Mouse (Mus musculus): ENCODE measurements at regions not wholly inside any gene's neighbourhood (a gene's known extent, or its start where the extent isn't known, plus 50 kb on each side); places are given as distances from the start of the nearest gene placed in this dataset.

GRCm38 (mm10) chr1:69429632-69430031 lies 257.4 kb downstream of the Ikzf2 start:
- 90% methylated on average over 5 of the region's 5 CpGs for WGBS
- no peak overlapping the region for H3K9ac ChIP-seq (ENCODE audit: low read length)

GRCm38 (mm10) chr1:69397676-69398075 lies 289.4 kb downstream of the Ikzf2 start:
- Histone ChIP-seq H3K4me3 (ENCODE audit: low read depth, low read length) (no peak overlapping the region), H3K27ac (replicated peaks; ENCODE audit: low read depth, low read length) (no peak overlapping the region), H3K9me3 (ENCODE audit: control insufficient read depth, low read length) (no peaks in the 10 kb centered on the region; the same call in 1 of the 2 replicates), H3K4me2 (ENCODE audit: low read depth, severe bottlenecking) (no peak overlapping the region), H3K27me3 (ENCODE audit: control insufficient read depth, insufficient read depth, low read length) (no peaks in the 10 kb centered on the region), H3K4me1 (ENCODE audit: control insufficient read depth, insufficient read depth, low read length) (no peaks in the 10 kb centered on the region), H3K9ac (ENCODE audit: low read length) (no peak overlapping the region), H3K36me3 (ENCODE audit: control insufficient read depth, insufficient read depth, low read length) (no peaks in the 10 kb centered on the region)
- WGBS: 94% methylated on average over 2 of the region's 2 CpGs
- no peak for ATAC-seq (ENCODE audit: insufficient number of reproducible peaks, low FRiP score, low TSS enrichment, low read depth)
- DNase-seq (ENCODE audit: low spot score): no peak

More at GRCm38 (mm10) chr1:69429632-69430031, 257.4 kb downstream of the Ikzf2 start:
- no peak overlapping the region for H3K4me2 ChIP-seq (ENCODE audit: low read depth, severe bottlenecking)
- H3K36me3 ChIP-seq (ENCODE audit: control insufficient read depth, insufficient read depth, low read length): no peaks in the 10 kb centered on the region
- H3K9me3 ChIP-seq (ENCODE audit: control insufficient read depth, low read length): no peaks in the 10 kb centered on the region
- ATAC-seq (ENCODE audit: insufficient number of reproducible peaks, low FRiP score, low TSS enrichment, low read depth): no peak
- no peaks in the 10 kb centered on the region for H3K27me3 ChIP-seq (ENCODE audit: control insufficient read depth, insufficient read depth, low read length)
- H3K4me3 ChIP-seq (ENCODE audit: low read depth, low read length): no peak overlapping the region
- H3K27ac ChIP-seq (replicated peaks; ENCODE audit: low read depth, low read length): no peak overlapping the region
- no peak for DNase-seq (ENCODE audit: low spot score)
- H3K4me1 ChIP-seq (ENCODE audit: control insufficient read depth, insufficient read depth, low read length): no peaks in the 10 kb centered on the region

DNA sequence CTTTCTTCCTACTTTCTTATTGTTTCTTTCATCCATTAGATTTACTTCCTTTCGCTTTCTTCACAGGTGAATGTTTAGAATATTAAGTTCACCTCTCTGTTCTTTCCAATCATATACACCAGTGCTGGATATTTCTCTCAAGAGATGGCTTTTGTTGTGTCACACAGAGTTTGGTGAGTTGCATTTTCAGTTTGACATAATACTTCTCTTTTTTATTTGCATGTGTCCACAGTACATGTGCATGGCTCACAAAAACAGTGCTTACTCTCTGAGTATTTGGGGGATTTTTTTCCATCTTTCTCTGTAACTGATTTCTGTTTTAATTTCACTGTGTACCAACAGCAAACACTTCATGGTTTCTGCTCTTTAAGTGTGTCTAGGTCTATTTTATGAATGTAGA lies 274.5 kb upstream of the Erbb4 start:
- no peaks in the 10 kb centered on the region for H3K36me3 ChIP-seq (ENCODE audit: control insufficient read depth, insufficient read depth, low read length)
- H3K27ac ChIP-seq (replicated peaks; ENCODE audit: low read depth, low read length): no peak overlapping the region
- H3K4me3 ChIP-seq (ENCODE audit: low read depth, low read length): no peak overlapping the region
- no peak for ATAC-seq (ENCODE audit: insufficient number of reproducible peaks, low FRiP score, low TSS enrichment, low read depth)
- peaks cover 2% of the 10 kb centered on the region; the same call in 1 of the 2 replicates for H3K9me3 ChIP-seq (ENCODE audit: control insufficient read depth, low read length)
- no peak overlapping the region for H3K9ac ChIP-seq (ENCODE audit: low read length)
- WGBS: 92% methylated on average over 1 of the region's 1 CpGs
- H3K4me1 ChIP-seq (ENCODE audit: control insufficient read depth, insufficient read depth, low read length): no peaks in the 10 kb centered on the region
- no peaks in the 10 kb centered on the region for H3K27me3 ChIP-seq (ENCODE audit: control insufficient read depth, insufficient read depth, low read length)
- DNase-seq (ENCODE audit: low spot score): no peak
- H3K4me2 ChIP-seq (ENCODE audit: low read depth, severe bottlenecking): no peak overlapping the region

DNA sequence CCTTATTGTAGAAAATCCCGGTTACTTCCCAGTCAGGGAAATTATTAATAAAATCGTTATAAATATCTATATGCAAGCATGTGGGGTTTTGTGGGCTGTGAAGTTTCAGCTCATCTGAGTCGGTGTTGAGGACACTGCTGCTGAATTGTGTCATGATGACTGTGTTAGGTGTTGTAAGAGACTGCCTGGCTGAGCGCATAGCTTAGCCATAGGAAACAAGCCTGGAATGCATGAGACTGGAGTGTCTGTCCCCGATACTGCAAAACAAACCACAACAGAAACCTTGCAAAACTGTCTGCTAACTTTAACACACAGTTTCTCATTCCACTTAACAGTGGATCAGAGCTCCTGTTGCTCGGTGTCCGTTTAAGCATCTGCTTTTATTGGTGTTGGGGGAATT lies 271.9 kb upstream of the Erbb4 start:
- no peak overlapping the region for H3K9ac ChIP-seq (ENCODE audit: low read length)
- H3K27ac ChIP-seq (replicated peaks; ENCODE audit: low read depth, low read length): no peak overlapping the region
- no peaks in the 10 kb centered on the region for H3K4me1 ChIP-seq (ENCODE audit: control insufficient read depth, insufficient read depth, low read length)
- ATAC-seq (ENCODE audit: insufficient number of reproducible peaks, low FRiP score, low TSS enrichment, low read depth): no peak
- peaks cover 3% of the 10 kb centered on the region; the same call in 1 of the 2 replicates for H3K9me3 ChIP-seq (ENCODE audit: control insufficient read depth, low read length)
- no peaks in the 10 kb centered on the region for H3K27me3 ChIP-seq (ENCODE audit: control insufficient read depth, insufficient read depth, low read length)
- DNase-seq (ENCODE audit: low spot score): no peak
- no peak overlapping the region for H3K4me2 ChIP-seq (ENCODE audit: low read depth, severe bottlenecking)
- H3K4me3 ChIP-seq (ENCODE audit: low read depth, low read length): no peak overlapping the region
- WGBS: 83% methylated on average over 7 of the region's 7 CpGs
- H3K36me3 ChIP-seq (ENCODE audit: control insufficient read depth, insufficient read depth, low read length): no peaks in the 10 kb centered on the region

DNA sequence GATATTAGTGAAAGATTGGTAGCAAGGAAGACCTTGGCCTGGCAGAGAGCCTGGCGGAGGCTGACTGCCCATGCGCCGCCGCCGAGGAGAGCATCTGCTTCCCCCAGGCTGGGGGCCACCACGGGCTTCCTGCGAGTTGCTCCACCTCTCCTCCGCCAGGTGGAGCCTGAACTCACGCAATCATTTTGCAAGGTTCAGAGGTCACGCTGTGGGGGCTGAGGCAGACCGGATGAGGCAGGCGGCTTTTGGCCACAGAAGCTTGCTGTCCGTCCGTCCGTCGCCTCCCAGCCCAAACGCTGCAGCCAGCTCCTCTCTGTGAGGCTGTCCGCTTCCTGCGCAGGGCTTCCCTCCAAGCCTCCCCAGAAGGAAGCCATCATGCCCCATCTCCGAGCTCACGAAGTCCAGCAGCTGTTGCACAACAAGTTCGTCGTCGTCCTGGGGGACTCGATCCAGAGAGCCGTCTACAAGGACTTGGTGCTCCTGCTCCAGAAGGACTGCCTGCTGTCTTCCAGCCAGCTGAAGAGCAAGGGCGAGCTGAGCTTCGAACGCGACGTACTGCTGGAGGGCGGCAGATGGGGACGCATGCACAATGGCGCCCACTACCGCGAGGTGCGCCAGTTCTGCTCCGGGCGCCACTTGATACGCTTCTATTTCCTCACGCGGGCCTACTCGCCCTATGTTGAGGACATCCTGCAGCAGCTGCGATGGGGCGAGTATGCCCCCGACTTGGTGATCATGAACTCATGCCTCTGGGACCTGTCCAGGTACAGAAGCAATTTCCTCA lies 269.3 kb upstream of the Erbb4 start:
- Histone ChIP-seq H3K4me2 (ENCODE audit: low read depth, severe bottlenecking) (no peak overlapping the region), H3K27ac (replicated peaks; ENCODE audit: low read depth, low read length) (no peak overlapping the region), H3K4me1 (ENCODE audit: control insufficient read depth, insufficient read depth, low read length) (no peaks in the 10 kb centered on the region), H3K9ac (ENCODE audit: low read length) (no peak overlapping the region), H3K9me3 (ENCODE audit: control insufficient read depth, low read length) (peaks cover 3% of the 10 kb centered on the region; the same call in 1 of the 2 replicates), H3K27me3 (ENCODE audit: control insufficient read depth, insufficient read depth, low read length) (no peaks in the 10 kb centered on the region), H3K4me3 (ENCODE audit: low read depth, low read length) (no peak overlapping the region), H3K36me3 (ENCODE audit: control insufficient read depth, insufficient read depth, low read length) (no peaks in the 10 kb centered on the region)
- ATAC-seq (ENCODE audit: insufficient number of reproducible peaks, low FRiP score, low TSS enrichment, low read depth) (no peak), DNase-seq (ENCODE audit: low spot score) (no peak)
- WGBS: 93% methylated on average over 46 of the region's 46 CpGs

DNA sequence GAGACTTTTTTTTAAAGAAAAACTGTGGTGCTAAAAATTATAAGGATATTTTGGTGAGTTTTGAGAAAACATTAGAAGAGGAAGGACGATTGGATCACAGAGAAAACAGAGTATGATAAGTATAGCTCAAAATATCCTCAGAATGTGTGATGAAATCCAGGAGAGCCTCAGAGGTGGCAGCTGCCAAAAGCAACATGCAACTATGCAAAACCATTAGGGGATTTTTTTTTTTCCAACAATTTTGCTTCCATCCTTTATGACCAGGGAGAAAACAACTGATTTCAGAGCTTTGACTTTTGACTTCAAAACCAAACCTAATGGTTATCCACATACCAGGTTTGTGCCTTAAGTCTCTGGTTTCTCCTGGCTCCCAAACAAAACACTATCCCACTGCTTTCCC lies 267.4 kb upstream of the Erbb4 start:
- Histone ChIP-seq H3K4me1 (ENCODE audit: control insufficient read depth, insufficient read depth, low read length) (no peaks in the 10 kb centered on the region), H3K9ac (ENCODE audit: low read length) (no peak overlapping the region), H3K27ac (replicated peaks; ENCODE audit: low read depth, low read length) (no peak overlapping the region), H3K27me3 (ENCODE audit: control insufficient read depth, insufficient read depth, low read length) (no peaks in the 10 kb centered on the region), H3K36me3 (ENCODE audit: control insufficient read depth, insufficient read depth, low read length) (no peaks in the 10 kb centered on the region), H3K4me2 (ENCODE audit: low read depth, severe bottlenecking) (no peak overlapping the region), H3K9me3 (ENCODE audit: control insufficient read depth, low read length) (peaks cover 3% of the 10 kb centered on the region; the same call in 1 of the 2 replicates), H3K4me3 (ENCODE audit: low read depth, low read length) (no peak overlapping the region)
- DNase-seq (ENCODE audit: low spot score) (no peak), ATAC-seq (ENCODE audit: insufficient number of reproducible peaks, low FRiP score, low TSS enrichment, low read depth) (no peak)
- 60% methylated on average over 1 of the region's 1 CpGs for WGBS

GRCm38 (mm10) chr1:69370078-69370477 lies 262.2 kb upstream of the Erbb4 start:
- no peaks in the 10 kb centered on the region for H3K27me3 ChIP-seq (ENCODE audit: control insufficient read depth, insufficient read depth, low read length)
- H3K27ac ChIP-seq (replicated peaks; ENCODE audit: low read depth, low read length): no peak overlapping the region
- H3K4me1 ChIP-seq (ENCODE audit: control insufficient read depth, insufficient read depth, low read length): no peaks in the 10 kb centered on the region
- ATAC-seq (ENCODE audit: insufficient number of reproducible peaks, low FRiP score, low TSS enrichment, low read depth) (no peak), DNase-seq (ENCODE audit: low spot score) (no peak)
- H3K9me3 ChIP-seq (ENCODE audit: control insufficient read depth, low read length): no peaks in the 10 kb centered on the region
- no peak overlapping the region for H3K4me3 ChIP-seq (ENCODE audit: low read depth, low read length)
- 89% methylated on average over 2 of the region's 2 CpGs for WGBS
- no peak overlapping the region for H3K9ac ChIP-seq (ENCODE audit: low read length)
- H3K4me2 ChIP-seq (ENCODE audit: low read depth, severe bottlenecking): no peak overlapping the region
- H3K36me3 ChIP-seq (ENCODE audit: control insufficient read depth, insufficient read depth, low read length): no peaks in the 10 kb centered on the region

GRCm38 (mm10) chr1:69367531-69367930 lies 259.7 kb upstream of the Erbb4 start:
- no peak overlapping the region for H3K9ac ChIP-seq (ENCODE audit: low read length)
- 81% methylated on average over 1 of the region's 1 CpGs for WGBS
- ATAC-seq (ENCODE audit: insufficient number of reproducible peaks, low FRiP score, low TSS enrichment, low read depth) (no peak), DNase-seq (ENCODE audit: low spot score) (no peak)
- H3K36me3 ChIP-seq (ENCODE audit: control insufficient read depth, insufficient read depth, low read length): no peaks in the 10 kb centered on the region
- no peaks in the 10 kb centered on the region for H3K9me3 ChIP-seq (ENCODE audit: control insufficient read depth, low read length)
- no peaks in the 10 kb centered on the region for H3K27me3 ChIP-seq (ENCODE audit: control insufficient read depth, insufficient read depth, low read length)
- no peak overlapping the region for H3K27ac ChIP-seq (replicated peaks; ENCODE audit: low read depth, low read length)
- H3K4me1 ChIP-seq (ENCODE audit: control insufficient read depth, insufficient read depth, low read length): no peaks in the 10 kb centered on the region
- no peak overlapping the region for H3K4me3 ChIP-seq (ENCODE audit: low read depth, low read length)
- no peak overlapping the region for H3K4me2 ChIP-seq (ENCODE audit: low read depth, severe bottlenecking)

DNA sequence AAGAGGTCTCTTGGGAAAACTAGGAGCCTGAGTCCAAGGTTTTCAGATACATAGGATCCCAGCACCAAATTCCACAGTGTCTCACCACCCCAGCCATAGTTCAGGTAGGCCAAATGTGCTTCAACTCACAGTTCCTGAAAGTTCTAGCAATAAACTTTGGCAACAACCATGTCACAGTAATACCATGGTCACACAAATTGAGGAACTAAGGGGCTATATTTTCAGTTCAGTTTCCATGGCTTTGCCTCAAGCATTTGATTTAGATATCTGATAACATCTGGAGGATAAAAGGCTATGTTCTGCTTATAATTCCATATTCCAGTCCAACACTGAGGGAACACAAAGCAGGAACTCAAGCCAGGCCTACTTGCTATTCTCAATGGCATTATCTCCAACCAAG lies 256.2 kb upstream of the Erbb4 start:
- H3K4me2 ChIP-seq (ENCODE audit: low read depth, severe bottlenecking): no peak overlapping the region
- ATAC-seq (ENCODE audit: insufficient number of reproducible peaks, low FRiP score, low TSS enrichment, low read depth) (no peak), DNase-seq (ENCODE audit: low spot score) (no peak)
- no peak overlapping the region for H3K9ac ChIP-seq (ENCODE audit: low read length)
- H3K4me3 ChIP-seq (ENCODE audit: low read depth, low read length): no peak overlapping the region
- H3K4me1 ChIP-seq (ENCODE audit: control insufficient read depth, insufficient read depth, low read length): no peaks in the 10 kb centered on the region
- H3K27me3 ChIP-seq (ENCODE audit: control insufficient read depth, insufficient read depth, low read length): no peaks in the 10 kb centered on the region
- no peak overlapping the region for H3K27ac ChIP-seq (replicated peaks; ENCODE audit: low read depth, low read length)
- no peaks in the 10 kb centered on the region for H3K36me3 ChIP-seq (ENCODE audit: control insufficient read depth, insufficient read depth, low read length)
- H3K9me3 ChIP-seq (ENCODE audit: control insufficient read depth, low read length): no peaks in the 10 kb centered on the region

Data from limb, embryonic 11.5 days (tissue).